Mouse (Mus musculus) 3134 (cell line): ENCODE results near the gene Lcn4.
A peak's percentile ranks its signal among the peaks of the same experiment; 100 is the strongest.
"Not testable (repeated sequence)": the region's sequence is repeated elsewhere in the genome, so short reads cannot be mapped to it uniquely, and the experiment has no call there.

Source experiments
- DNase-seq: peaks from one replicate; pipeline ENCODE4 v3.0.0-alpha.2; 2011; ENCODE audit warnings: low spot score; ENCODE audit not compliant: insufficient read length; ENCODE audit errors: extremely low read depth

The Lcn4 gene

GRCm38 (mm10) chr2:26671182-26671581 is at the start of gene Lcn4:
TSS of gene Lcn4 (minus strand) at chr2:26671282.
- DNase-seq, result no peak

- no peak for DNase-seq
Measured at GRCm38 (mm10) chr2:26686171-26686675, 15.1 kb upstream of the Lcn4 start.

GRCm38 (mm10) chr2:26668746-26669145 is 2.3 kb downstream of the Lcn4 start:
- DNase-seq, result no peak

GRCm38 (mm10) chr2:26663551-26663950 is 7.5 kb downstream of the Lcn4 start:
- DNase-seq, result not testable (repeated sequence)

GRCm38 (mm10) chr2:26663112-26663511 is 8.0 kb downstream of the Lcn4 start:
- DNase-seq, result no peak

- DNase-seq, result no peak
Measured at GRCm38 (mm10) chr2:26662509-26662882, 8.6 kb downstream of the Lcn4 start.

- no peak for DNase-seq
Measured at GRCm38 (mm10) chr2:26661768-26662508, 9.1 kb downstream of the Lcn4 start.

GRCm38 (mm10) chr2:26661143-26661752 is 9.8 kb downstream of the Lcn4 start:
- no peak for DNase-seq

- DNase-seq, result no peak
Measured at GRCm38 (mm10) chr2:26657426-26657825, 13.7 kb downstream of the Lcn4 start.

GRCm38 (mm10) chr2:26654687-26655086 is 16.4 kb downstream of the Lcn4 start:
- no peak for DNase-seq

- DNase-seq, result peak; percentile 75
Measured at GRCm38 (mm10) chr2:26646643-26647293, 24.3 kb downstream of the Lcn4 start.

GRCm38 (mm10) chr2:26643942-26644341 is 27.1 kb downstream of the Lcn4 start:
- DNase-seq, result no peak

GRCm38 (mm10) chr2:26641006-26641647 is 30.0 kb downstream of the Lcn4 start:
- no peak for DNase-seq

- peak; percentile 89 for DNase-seq
Measured at GRCm38 (mm10) chr2:26639838-26640830, 30.9 kb downstream of the Lcn4 start.

GRCm38 (mm10) chr2:26639083-26639482 is 32.0 kb downstream of the Lcn4 start:
- DNase-seq, result no peak

GRCm38 (mm10) chr2:26638572-26638971 is 32.5 kb downstream of the Lcn4 start:
- no peak for DNase-seq

GRCm38 (mm10) chr2:26638039-26638438 is 33.0 kb downstream of the Lcn4 start:
- no peak for DNase-seq

GRCm38 (mm10) chr2:26637316-26637932 is 33.7 kb downstream of the Lcn4 start:
- no peak for DNase-seq

- no peak for DNase-seq
Measured at GRCm38 (mm10) chr2:26636325-26636635, 34.8 kb downstream of the Lcn4 start.
